Mouse (Mus musculus): ENCODE measurements around the gene Odf3l1.

DNA sequence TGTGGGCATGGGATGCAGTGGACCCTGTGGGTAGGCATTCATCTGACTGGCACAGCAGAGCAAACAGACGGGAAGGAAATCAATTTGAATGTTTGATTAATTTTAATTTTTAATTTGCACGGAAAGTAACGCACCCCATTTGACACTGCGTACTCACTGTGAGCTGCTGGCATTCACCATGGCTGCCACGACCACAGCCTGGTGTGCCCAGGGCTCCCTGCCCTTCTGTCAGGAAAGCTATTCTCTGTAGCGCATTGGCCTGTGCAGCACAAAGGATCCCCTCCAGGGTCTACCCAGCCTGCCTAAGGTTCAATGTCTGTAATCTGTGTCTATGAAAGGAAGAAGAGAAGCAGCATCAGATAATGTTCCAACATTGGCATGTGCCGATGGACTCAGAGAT lies 61.3 kb downstream of the Odf3l1 start:
- TF ChIP-seq GATA1 (IDR thresholded peaks at IDR 0.05; ENCODE audit: low read length), result no peak
- TF ChIP-seq TAL1 (IDR thresholded peaks at IDR 0.05; ENCODE audit: low read length), result no peak

Data from erythroblast, embryonic 14.5 days (primary cell).